Mouse (Mus musculus) embryonic facial prominence, embryonic 10.5 days (tissue): ENCODE measurements around the gene Wtap. TPM values are rescaled to one million over a fixed set of nuclear protein-coding genes. Genes with fewer than 3 reads are reported as not detected.
"Not testable (repeated sequence)": the region's sequence is repeated elsewhere in the genome, so short reads cannot be mapped to it uniquely, and the experiment has no call there.

ENCODE experiments used
- DNase-seq: peaks from one replicate; pipeline ENCODE4 v3.0.0-alpha.2; 2017; ENCODE audit warnings: low spot score
- H3K27ac ChIP-seq: fragments of 300-500 bp; sonication (generic); replicated peaks from 2 replicates; pipeline ENCODE4 v1.5.1; 2016; ENCODE audit warnings: mild to moderate bottlenecking
- H3K27me3 ChIP-seq: fragments of 300-500 bp; sonication (generic); replicated peaks from 2 replicates; pipeline ENCODE4 v1.6.1; 2016; ENCODE audit warnings: low read depth, mild to moderate bottlenecking; ENCODE audit not compliant: poor library complexity, severe bottlenecking
- H3K36me3 ChIP-seq: fragments of 300-500 bp; sonication (generic); replicated peaks from 2 replicates; pipeline ENCODE4 v1.6.1; 2016; ENCODE audit warnings: mild to moderate bottlenecking, moderate library complexity
- H3K4me1 ChIP-seq: fragments of 300-500 bp; sonication (generic); 2 replicates; pipeline ENCODE4 v1.6.1; 2016
- H3K4me3 ChIP-seq: fragments of 300-500 bp; sonication (generic); 2 replicates; pipeline ENCODE4 v1.5.1; 2016; ENCODE audit warnings: mild to moderate bottlenecking, moderate library complexity
- H3K9me3 ChIP-seq: fragments of 300-500 bp; sonication (generic); 2 replicates; pipeline ENCODE4 v1.6.1; 2016; ENCODE audit warnings: mild to moderate bottlenecking
- WGBS: fragments of 180-500 bp; shearing (Covaris S2); methylation state at CpG from one replicate; pipeline ENCODE4 v1.1.7; 2016; 5-methylcytosine and 5-hydroxymethylcytosine counted together
- polyA plus RNA-seq: library from polyadenylated mRNA; unstranded; fragments of >200 nt; fragmentation: Nextera tagmentation; extraction: Ambion mirVana; gene quantifications from 2 replicates; pipeline ENCODE4 v1.2.1, GENCODE M21; 2016

The Wtap gene
- polyA plus RNA-seq = 148 and 153 TPM in 2 replicates

DNA sequence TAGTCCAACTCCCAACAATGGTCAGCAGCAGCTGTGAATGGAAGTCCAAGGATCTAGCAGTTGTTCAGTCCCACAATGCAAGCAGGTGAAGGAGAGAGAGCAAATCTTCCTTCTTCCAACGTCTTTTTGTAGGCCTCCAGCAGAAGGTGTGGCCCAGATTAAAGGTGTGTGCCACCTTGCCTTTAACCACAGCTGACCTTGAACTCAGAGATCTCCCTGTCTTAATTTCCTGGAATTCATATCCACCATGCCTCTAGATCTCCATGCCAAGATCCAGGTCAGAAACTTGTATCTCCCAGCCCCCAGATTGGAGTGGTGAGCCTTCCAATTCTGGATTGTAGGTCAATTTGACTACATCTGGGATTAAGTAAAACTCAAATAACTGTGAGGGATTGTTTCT, at the start of gene Wtap:
TSS of gene Wtap (minus strand) at position 101 of the 400 bp plus-strand sequence.
- peaks cover 14% of the 10 kb centered on the region for H3K4me1 ChIP-seq
- 82% methylated on average over 1 of the region's 1 CpGs for whole genome bisulfite sequencing
- H3K4me3 ChIP-seq = peak within 1 kb of the TSS; percentile 89
- peaks cover 4% of the 10 kb centered on the region; the same call in 1 of the 2 replicates for H3K36me3 ChIP-seq
- H3K27ac ChIP-seq = peak within 1 kb of the TSS; percentile 100
- no peaks in the 10 kb centered on the region for H3K27me3 ChIP-seq
- no peak for DNase-seq
- no peaks in the 10 kb centered on the region for H3K9me3 ChIP-seq

- H3K27me3 ChIP-seq, H3K9me3 ChIP-seq, H3K27ac ChIP-seq, H3K4me1 ChIP-seq, H3K4me3 ChIP-seq, DNase-seq, H3K36me3 ChIP-seq: not testable (repeated sequence)
- 77% methylated on average over 4 of the region's 12 CpGs for WGBS
These were observed 42.7 kb upstream of the Wtap start for GRCm38 (mm10) chr17:13036627-13037192.

- WGBS = 78% methylated on average over 3 of the region's 3 CpGs
- Histone ChIP-seq H3K36me3 (peaks cover 58% of the 10 kb centered on the region), H3K27ac (no peak overlapping the region)
These were observed 19.3 kb upstream of the Wtap start for GRCm38 (mm10) chr17:13013316-13013715.

DNA sequence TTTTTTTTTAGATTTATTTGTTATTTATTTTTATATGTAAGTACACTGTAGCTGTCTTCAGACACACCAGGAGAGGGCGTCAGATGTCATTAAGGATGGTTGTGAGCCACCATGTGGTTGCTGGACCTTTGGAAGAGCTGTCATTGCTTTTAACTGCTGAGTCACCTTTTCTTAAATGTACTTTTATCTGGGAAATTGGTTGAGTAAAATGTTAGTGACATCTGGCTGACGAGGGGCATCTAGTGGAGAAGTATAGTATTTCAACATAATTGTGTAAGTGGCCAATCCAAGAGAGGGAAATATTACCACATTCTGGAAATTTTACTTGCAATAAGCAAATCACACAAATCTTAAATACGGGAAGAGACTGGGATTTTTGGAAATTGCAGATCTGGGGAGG, 15.9 kb upstream of the Wtap start:
- Histone ChIP-seq H3K9me3 (no peaks in the 10 kb centered on the region), H3K27me3 (no peaks in the 10 kb centered on the region), H3K27ac (no peak overlapping the region), H3K36me3 (peaks cover 43% of the 10 kb centered on the region), H3K4me3 (no peak overlapping the region), H3K4me1 (peaks cover 16% of the 10 kb centered on the region)
- peak; percentile 15 for DNase-seq
- WGBS = 40% methylated on average over 3 of the region's 3 CpGs

More at GRCm38 (mm10) chr17:13013316-13013715, 19.3 kb upstream of the Wtap start:
- no peaks in the 10 kb centered on the region for H3K9me3 ChIP-seq
- H3K27me3 ChIP-seq = no peaks in the 10 kb centered on the region
- no peak for DNase-seq
- H3K4me3 ChIP-seq = no peak overlapping the region
- peaks cover 8% of the 10 kb centered on the region for H3K4me1 ChIP-seq

DNA sequence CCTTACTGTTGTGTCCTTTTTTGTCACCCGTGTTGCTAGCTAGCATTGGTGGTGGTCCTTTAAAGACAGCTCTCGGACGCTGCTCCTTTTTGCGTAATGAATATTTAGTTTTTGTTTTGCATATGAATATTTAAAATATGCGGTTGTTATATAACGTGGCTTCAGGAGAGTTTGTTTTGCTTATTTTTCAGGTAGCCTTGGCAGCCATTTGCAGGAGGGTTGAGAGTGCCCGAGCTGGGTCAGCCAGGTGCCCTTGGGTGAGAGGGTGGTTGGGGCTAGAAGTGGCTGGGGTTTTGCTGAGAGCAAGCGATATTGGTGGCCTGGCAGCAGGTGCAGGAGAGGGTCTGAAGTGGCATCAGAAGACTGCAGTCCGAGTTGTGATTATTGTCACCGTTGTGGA, 14.6 kb upstream of the Wtap start:
- Histone ChIP-seq H3K9me3 (no peaks in the 10 kb centered on the region), H3K4me3 (peak overlapping the region; percentile 75), H3K36me3 (peaks cover 31% of the 10 kb centered on the region), H3K27me3 (no peaks in the 10 kb centered on the region), H3K27ac (peak overlapping the region; percentile 86), H3K4me1 (peaks cover 16% of the 10 kb centered on the region)
- DNase-seq = peak; percentile 21
- WGBS = 3% methylated on average over 10 of the region's 10 CpGs

- peaks cover 16% of the 10 kb centered on the region for H3K4me1 ChIP-seq
- H3K4me3 ChIP-seq = peak overlapping the region; percentile 75
- DNase-seq = peak; percentile 99
- no peaks in the 10 kb centered on the region for H3K27me3 ChIP-seq
- H3K36me3 ChIP-seq = peaks cover 24% of the 10 kb centered on the region
- H3K27ac ChIP-seq = peak overlapping the region; percentile 86
- WGBS = under 1% methylated on average over 76 of the region's 76 CpGs
- H3K9me3 ChIP-seq = no peaks in the 10 kb centered on the region
These were observed 13.9 kb upstream of the Wtap start for GRCm38 (mm10) chr17:13007730-13008425.

DNA sequence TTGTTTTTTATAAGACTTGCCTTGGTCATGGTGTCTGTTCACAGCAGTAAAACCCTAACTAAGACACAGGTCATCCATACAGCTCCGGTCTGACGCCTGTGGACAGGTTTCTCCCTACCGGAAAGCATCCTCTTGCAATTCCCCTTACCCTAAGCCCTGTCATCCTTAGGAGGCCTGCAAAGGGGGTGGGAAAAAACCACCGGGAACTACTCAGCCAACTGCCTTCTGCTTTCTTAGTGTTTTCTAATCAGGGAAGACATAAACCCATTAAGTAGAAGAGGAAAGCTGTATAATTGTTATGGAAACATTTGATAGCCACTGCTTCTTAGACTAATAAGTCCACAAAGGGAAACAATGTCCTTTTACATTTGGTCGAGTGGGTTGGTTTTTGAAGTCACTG, 13.0 kb upstream of the Wtap start:
- H3K4me3 ChIP-seq = peak overlapping the region; percentile 75
- no peaks in the 10 kb centered on the region for H3K27me3 ChIP-seq
- 52% methylated on average over 5 of the region's 5 CpGs for WGBS
- DNase-seq = peak; percentile 12
- no peak overlapping the region for H3K27ac ChIP-seq
- peaks cover 16% of the 10 kb centered on the region for H3K4me1 ChIP-seq
- H3K9me3 ChIP-seq = no peaks in the 10 kb centered on the region
- H3K36me3 ChIP-seq = peaks cover 15% of the 10 kb centered on the region

GRCm38 (mm10) chr17:13006546-13006945, 12.6 kb upstream of the Wtap start, which contains the start of gene Sod2:
Gene Sod2 (plus strand): TSS chr17:13006846.
- peaks cover 11% of the 10 kb centered on the region for H3K36me3 ChIP-seq
- H3K27me3 ChIP-seq, DNase-seq, H3K9me3 ChIP-seq: not testable (repeated sequence)
- H3K27ac ChIP-seq = peak within 1 kb of the TSS; percentile 86
- WGBS = 93% methylated on average over 2 of the region's 2 CpGs
- peaks cover 16% of the 10 kb centered on the region for H3K4me1 ChIP-seq
- H3K4me3 ChIP-seq = peak within 1 kb of the TSS; percentile 75

DNA sequence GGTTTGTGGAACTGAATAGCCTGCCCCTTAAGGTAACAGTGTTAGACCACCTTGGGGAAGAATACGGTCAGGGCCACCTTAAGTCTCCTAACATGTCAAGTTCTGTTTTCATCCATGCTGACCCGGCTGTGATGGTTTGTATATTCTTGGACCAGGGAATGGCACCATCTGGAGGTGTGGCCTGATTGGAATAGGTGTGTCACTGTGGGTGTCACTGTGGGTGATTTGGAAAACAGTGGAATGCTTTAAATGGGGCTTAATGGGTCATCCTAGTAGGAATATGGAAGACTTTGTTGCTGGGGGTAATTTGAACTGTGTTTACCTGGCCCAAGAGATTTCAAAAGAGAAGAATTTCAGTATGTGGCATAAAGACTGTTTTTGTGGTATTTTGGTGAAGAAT, 10.5 kb upstream of the Wtap start:
- 78% methylated on average over 2 of the region's 2 CpGs for WGBS
- not testable (repeated sequence) for H3K36me3 ChIP-seq, H3K4me3 ChIP-seq, H3K27me3 ChIP-seq, H3K27ac ChIP-seq, H3K9me3 ChIP-seq, DNase-seq
- H3K4me1 ChIP-seq = peaks cover 16% of the 10 kb centered on the region

DNA sequence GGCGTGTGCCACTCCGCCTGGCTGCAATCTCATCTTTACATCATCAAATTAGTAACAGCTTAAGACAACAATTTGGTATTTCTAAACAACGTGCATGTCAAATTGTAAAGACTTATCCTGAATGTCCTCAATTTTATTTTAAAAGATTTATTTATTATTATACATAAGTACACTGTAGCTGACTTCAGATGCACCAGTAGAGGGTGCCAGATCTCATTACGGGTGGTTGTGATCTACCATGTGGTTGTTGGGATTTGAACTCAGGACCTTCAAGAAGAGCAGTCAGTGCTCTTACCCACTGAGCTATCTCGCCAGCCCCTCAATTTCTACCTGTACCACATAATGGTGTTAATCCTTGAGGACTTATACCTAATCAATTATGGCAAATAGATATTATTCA, 8.3 kb upstream of the Wtap start:
- H3K27ac ChIP-seq, H3K4me1 ChIP-seq, H3K9me3 ChIP-seq, H3K27me3 ChIP-seq, H3K36me3 ChIP-seq, DNase-seq, H3K4me3 ChIP-seq: not testable (repeated sequence)
- 93% methylated on average over 5 of the region's 5 CpGs for WGBS

GRCm38 (mm10) chr17:12999069-12999468, 5.1 kb upstream of the Wtap start:
- H3K27me3 ChIP-seq = no peaks in the 10 kb centered on the region
- no peak for DNase-seq
- no peaks in the 10 kb centered on the region for H3K36me3 ChIP-seq
- no peaks in the 10 kb centered on the region for H3K4me1 ChIP-seq
- no peak overlapping the region for H3K4me3 ChIP-seq
- no peaks in the 10 kb centered on the region for H3K9me3 ChIP-seq
- no peak overlapping the region for H3K27ac ChIP-seq
- 75% methylated on average over 6 of the region's 6 CpGs for WGBS

DNA sequence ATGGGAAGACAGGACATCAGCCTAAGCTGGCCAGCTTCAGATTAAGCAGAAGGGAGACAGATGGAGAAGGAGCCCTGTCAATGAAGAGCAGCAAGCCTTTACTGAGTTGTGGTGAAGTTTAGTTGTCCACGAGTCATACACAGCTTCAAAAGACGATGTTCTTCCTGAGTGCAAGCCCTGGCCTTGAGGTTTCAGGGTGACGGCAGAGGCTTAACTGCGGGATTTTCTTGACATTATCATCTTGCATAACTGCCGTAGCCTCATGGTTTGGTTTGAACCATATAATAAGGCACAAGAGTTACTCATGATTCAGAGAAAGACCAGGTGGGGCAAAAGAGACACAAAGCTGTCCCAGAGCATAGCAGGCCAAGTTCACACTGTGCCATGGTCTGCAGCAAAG, 3.9 kb upstream of the Wtap start:
- no peak for DNase-seq
- peaks cover 5% of the 10 kb centered on the region; the same call in 1 of the 2 replicates for H3K4me1 ChIP-seq
- H3K4me3 ChIP-seq = no peak overlapping the region
- no peaks in the 10 kb centered on the region for H3K36me3 ChIP-seq
- no peaks in the 10 kb centered on the region for H3K9me3 ChIP-seq
- no peaks in the 10 kb centered on the region for H3K27me3 ChIP-seq
- WGBS = 87% methylated on average over 5 of the region's 5 CpGs
- H3K27ac ChIP-seq = no peak overlapping the region

GRCm38 (mm10) chr17:12996345-12996744, 2.4 kb upstream of the Wtap start:
- no peaks in the 10 kb centered on the region for H3K36me3 ChIP-seq
- H3K4me1 ChIP-seq = peaks cover 6% of the 10 kb centered on the region; the same call in 1 of the 2 replicates
- peak; percentile 44 for DNase-seq
- H3K27ac ChIP-seq = no peak overlapping the region
- WGBS = 28% methylated on average over 3 of the region's 3 CpGs
- no peak overlapping the region for H3K4me3 ChIP-seq
- no peaks in the 10 kb centered on the region for H3K9me3 ChIP-seq
- no peaks in the 10 kb centered on the region for H3K27me3 ChIP-seq
